Mouse (Mus musculus) adrenal gland, postnatal 25 days (tissue): ENCODE measurements at regions not wholly inside any gene's neighbourhood (a gene's known extent, or its start where the extent isn't known, plus 50 kb on each side); places are given as distances from the start of the nearest gene placed in this dataset.

ENCODE experiments used
- DNase-seq: peaks from one replicate; pipeline ENCODE4 v3.0.0; 2021; ENCODE audit warnings: mixed read lengths

DNA sequence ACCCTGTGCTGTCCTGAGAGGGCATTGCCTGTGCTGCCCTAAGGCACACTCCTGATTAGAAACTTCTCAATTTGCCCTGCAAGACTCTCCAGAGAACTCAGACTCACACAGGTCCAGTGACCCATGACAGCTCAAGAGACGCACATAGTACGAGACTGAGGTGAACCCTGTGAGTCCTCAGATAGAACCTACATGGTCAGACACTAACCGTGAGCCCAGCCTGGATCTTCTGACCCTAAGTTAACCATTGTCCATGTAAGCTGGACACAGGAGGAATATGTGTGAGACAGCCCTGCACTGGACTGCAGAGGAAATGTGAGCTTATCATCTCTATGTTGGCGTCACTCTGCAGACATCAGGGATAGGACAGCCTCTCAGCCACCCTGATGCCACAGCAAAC, 91.4 kb upstream of the Selenok start:
- DNase-seq: no peak

- no peak for DNase-seq
These were observed 90.3 kb upstream of the Selenok start for GRCm38 (mm10) chr14:29877671-29878422.

- no peak for DNase-seq
These were observed 89.7 kb upstream of the Selenok start for GRCm38 (mm10) chr14:29878423-29878800.

GRCm38 (mm10) chr14:29879283-29879682, 88.8 kb upstream of the Selenok start:
- DNase-seq: no peak

GRCm38 (mm10) chr14:29882666-29883344, 85.3 kb upstream of the Selenok start:
- no peak for DNase-seq

DNA sequence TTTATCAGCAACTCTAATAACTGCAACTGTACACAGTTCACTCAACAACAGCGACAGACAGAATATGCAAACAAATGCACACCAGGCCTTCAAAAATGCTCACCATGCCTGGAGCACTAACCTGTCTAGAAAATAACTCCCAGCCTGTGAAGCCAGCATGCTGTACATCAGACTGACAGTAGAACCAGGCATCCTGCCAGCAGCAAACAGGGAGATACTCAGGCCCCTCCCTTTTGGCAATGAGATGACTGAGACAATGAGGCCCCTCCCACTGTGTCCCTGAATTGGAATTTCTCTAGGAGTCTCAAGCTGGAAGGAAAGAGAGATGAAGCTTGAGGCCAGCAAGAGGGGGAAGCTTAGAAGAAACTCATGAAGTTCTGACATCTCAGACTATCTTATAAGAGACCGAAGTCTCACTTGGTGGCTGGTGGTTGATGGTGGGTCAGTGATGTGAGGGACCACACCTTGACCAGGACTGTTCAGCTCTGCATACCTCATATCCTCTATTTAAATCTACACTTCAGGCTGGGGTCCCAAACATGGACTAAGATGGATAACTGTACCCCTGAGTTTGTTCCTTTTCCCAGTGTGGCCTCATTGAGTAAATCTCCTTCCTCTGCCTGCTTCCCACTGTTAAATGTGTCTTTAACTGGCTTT, 72.6 kb upstream of the Selenok start:
- DNase-seq: peak; percentile 79

- no peak for DNase-seq
These were observed 72.0 kb upstream of the Selenok start for GRCm38 (mm10) chr14:29895989-29896675.

DNA sequence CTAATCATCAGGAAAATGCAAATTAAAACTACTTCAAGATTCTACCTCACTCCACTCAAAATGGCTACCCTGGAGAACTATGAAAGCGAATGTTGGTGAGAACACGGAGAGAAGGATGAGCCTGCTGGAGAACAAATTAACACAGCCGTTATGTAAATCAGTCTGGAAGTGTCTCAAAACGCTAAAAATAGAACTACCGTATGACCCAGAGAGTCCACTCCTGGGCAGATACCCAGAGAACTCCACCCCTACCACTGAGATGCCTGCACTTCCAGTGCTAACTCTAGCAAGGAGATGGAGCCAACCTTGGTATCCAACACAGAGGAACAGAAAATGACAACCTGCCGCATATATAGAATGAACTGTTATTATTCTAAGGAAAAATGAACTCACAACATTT, 67.2 kb upstream of the Selenok start:
- no peak for DNase-seq

GRCm38 (mm10) chr14:29903574-29903973, 64.5 kb upstream of the Selenok start:
- no peak for DNase-seq

DNA sequence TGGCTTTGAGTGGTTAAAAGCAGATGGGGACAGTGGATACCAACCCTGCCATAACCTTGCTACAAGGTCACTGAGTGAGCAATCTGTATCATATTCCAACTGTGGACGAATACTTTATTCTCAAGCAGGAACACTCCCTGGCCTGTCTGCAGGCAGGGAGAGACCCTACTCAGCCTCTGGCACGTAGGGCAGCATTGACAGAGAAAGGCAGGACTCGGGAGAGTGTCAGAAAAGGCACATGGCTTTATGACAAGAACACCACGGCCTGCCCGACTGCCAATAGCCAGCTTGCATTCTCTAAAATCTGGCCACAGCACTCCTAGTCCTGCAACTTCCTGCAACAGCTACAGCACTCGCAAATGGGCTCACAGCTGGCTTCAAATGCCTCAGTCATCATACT, 63.3 kb upstream of the Selenok start:
- peak; percentile 2 for DNase-seq

DNA sequence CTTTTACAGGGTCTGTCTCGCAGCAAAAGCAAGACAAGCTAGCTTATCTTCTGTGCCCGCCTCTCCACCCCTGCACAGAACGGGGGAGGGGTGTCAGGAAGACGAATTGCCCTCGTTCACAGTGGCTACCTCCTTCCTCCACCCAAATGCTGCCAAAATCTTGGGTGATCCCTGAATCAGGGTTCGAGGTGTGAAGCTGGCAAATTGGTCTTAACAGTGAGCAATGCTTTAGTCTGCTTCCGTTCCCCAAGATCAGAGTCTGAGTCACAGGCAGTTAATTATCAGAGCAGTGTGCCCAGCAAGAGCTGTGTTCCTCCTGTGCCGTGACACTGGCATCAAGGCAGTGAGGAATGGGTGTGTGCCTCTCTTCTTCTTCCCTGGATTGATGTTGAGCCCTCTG, 58.4 kb upstream of the Selenok start:
- peak; percentile 19 for DNase-seq
